Mouse (Mus musculus) CH12.LX (cell line): ENCODE measurements around the gene Tmem234. TPM values are rescaled to one million over a fixed set of nuclear protein-coding genes. Genes with fewer than 3 reads are reported as not detected.

Source experiments
- DNase-seq: peaks from one replicate; pipeline ENCODE4 v3.0.0-alpha.2; 2013; ENCODE audit errors: extremely low read depth
- H3K27ac ChIP-seq: 2 replicates; pipeline ENCODE4 v1.5.1; 2012; ENCODE audit warnings: low read depth, mild to moderate bottlenecking, control low read depth, moderate library complexity; ENCODE audit not compliant: insufficient read depth
- H3K27me3 ChIP-seq: replicated peaks from 2 replicates; pipeline ENCODE3; 2012; ENCODE audit warnings: inconsistent platforms
- H3K36me3 ChIP-seq, 2 experiments: replicated peaks in 1 of 2; 2 replicates each; pipeline versions ENCODE3 to v1.6.1; 2012; ENCODE audit warnings: inconsistent platforms in 1 of 2, low read length in 1 of 2, mild to moderate bottlenecking in 1 of 2, mixed read lengths in 1 of 2, moderate library complexity in 1 of 2; ENCODE audit not compliant: control insufficient read depth in 1 of 2, insufficient read depth in 1 of 2
- H3K4me1 ChIP-seq, 2 experiments: 2 replicates each; pipeline ENCODE4 v1.6.1; 2012; ENCODE audit warnings: inconsistent platforms in 1 of 2, moderate library complexity in 1 of 2; ENCODE audit not compliant: insufficient read depth in 2 of 2, control insufficient read depth in 1 of 2
- H3K4me2 ChIP-seq: 2 replicates; pipeline ENCODE4 v1.6.1; 2012; ENCODE audit warnings: low read depth, mild to moderate bottlenecking, control low read depth; ENCODE audit not compliant: poor library complexity, insufficient read depth, severe bottlenecking
- H3K4me3 ChIP-seq, 3 experiments: fragments of 150-350 bp in 1 of 3; sonication (generic) in 1 of 3; replicated peaks in 1 of 3; 2 replicates each; pipeline versions ENCODE3 to v1.5.1; 2011 to 2012; ENCODE audit warnings: low read depth in 2 of 3, low read length in 2 of 3, mild to moderate bottlenecking in 2 of 3, moderate library complexity in 2 of 3, control low read depth in 1 of 3, improper control_type of control experiment in 1 of 3, inconsistent platforms in 1 of 3, mixed read lengths in 1 of 3; ENCODE audit not compliant: poor library complexity in 1 of 3
- H3K79me2 ChIP-seq: replicated peaks from 2 replicates; pipeline ENCODE4 v1.6.1; 2012; ENCODE audit warnings: mild to moderate bottlenecking, moderate library complexity; ENCODE audit not compliant: control insufficient read depth, poor library complexity, insufficient read depth, severe bottlenecking; ENCODE audit errors: extremely low read depth
- H3K9ac ChIP-seq: 2 replicates; pipeline ENCODE4 v1.6.1; 2012; ENCODE audit warnings: low read depth, mild to moderate bottlenecking, control low read depth, moderate library complexity; ENCODE audit not compliant: insufficient read depth
- H3K9me3 ChIP-seq: replicated peaks from 2 replicates; pipeline ENCODE3; 2012; ENCODE audit warnings: low read length, inconsistent platforms, mixed read lengths
- CHD1 ChIP-seq: IDR thresholded peaks from 2 replicates; pipeline ENCODE4 v1.6.1; 2012; ENCODE audit warnings: low read depth, low read length, improper control_type of control experiment, inconsistent platforms
- E2F4 ChIP-seq: IDR thresholded peaks from 2 replicates; pipeline ENCODE4 v1.6.1; 2011; ENCODE audit warnings: low read depth, low read length, improper control_type of control experiment; ENCODE audit not compliant: insufficient replicate concordance
- ELF1 ChIP-seq: IDR thresholded peaks from 2 replicates; pipeline ENCODE4 v1.6.1; 2014; ENCODE audit warnings: low read depth, mild to moderate bottlenecking, inconsistent platforms, low read length, improper control_type of control experiment
- EP300 ChIP-seq: IDR thresholded peaks from 2 replicates; pipeline ENCODE4 v1.6.1; 2011; ENCODE audit warnings: low read length, improper control_type of control experiment
- ETS1 ChIP-seq: conservative IDR thresholded peaks from 2 replicates; pipeline ENCODE4 v1.6.1; 2012; ENCODE audit warnings: low read depth, mild to moderate bottlenecking, inconsistent platforms, low read length, improper control_type of control experiment, moderate library complexity
- HCFC1 ChIP-seq: IDR thresholded peaks from 2 replicates; pipeline ENCODE4 v1.6.1; 2012; ENCODE audit warnings: low read depth, mild to moderate bottlenecking, inconsistent platforms, low read length, improper control_type of control experiment
- JUN ChIP-seq: IDR thresholded peaks from 2 replicates; pipeline ENCODE4 v1.6.1; 2011; ENCODE audit warnings: low read depth, mild to moderate bottlenecking, low read length, improper control_type of control experiment, moderate library complexity; ENCODE audit not compliant: insufficient read depth
- KAT2A ChIP-seq: IDR thresholded peaks from 2 replicates; pipeline ENCODE4 v1.6.1; 2012; ENCODE audit warnings: low read length, improper control_type of control experiment, inconsistent platforms; ENCODE audit not compliant: insufficient replicate concordance
- MAFK ChIP-seq: IDR thresholded peaks from 2 replicates; pipeline ENCODE4 v1.6.1; 2011; ENCODE audit warnings: low read length, improper control_type of control experiment; ENCODE audit not compliant: insufficient replicate concordance
- MXI1 ChIP-seq: IDR thresholded peaks from 2 replicates; pipeline ENCODE4 v1.6.1; 2011; ENCODE audit warnings: mild to moderate bottlenecking, low read depth, low read length, improper control_type of control experiment
- NRF1 ChIP-seq: IDR thresholded peaks from 2 replicates; pipeline ENCODE4 v1.6.1; 2014; ENCODE audit warnings: low read depth, mild to moderate bottlenecking, inconsistent platforms, low read length, improper control_type of control experiment, moderate library complexity
- PAX5 ChIP-seq: IDR thresholded peaks from 2 replicates; pipeline ENCODE4 v1.6.1; 2012; ENCODE audit warnings: low read length, inconsistent platforms, mixed read lengths
- RCOR1 ChIP-seq: conservative IDR thresholded peaks from 2 replicates; pipeline ENCODE4 v1.6.1; 2012; ENCODE audit warnings: low read depth, mild to moderate bottlenecking, inconsistent platforms, low read length, improper control_type of control experiment
- SIN3A ChIP-seq: IDR thresholded peaks from 2 replicates; pipeline ENCODE4 v1.6.1; 2012; ENCODE audit warnings: low read length, improper control_type of control experiment, inconsistent platforms
- SMC3 ChIP-seq: IDR thresholded peaks from 2 replicates; pipeline ENCODE4 v1.6.1; 2011; ENCODE audit warnings: low read depth, low read length, improper control_type of control experiment
- TCF12 ChIP-seq: IDR thresholded peaks from 2 replicates; pipeline ENCODE4 v1.6.1; 2014; ENCODE audit warnings: low read depth, mild to moderate bottlenecking, inconsistent platforms, low read length, improper control_type of control experiment
- UBTF ChIP-seq: IDR thresholded peaks from 2 replicates; pipeline ENCODE4 v1.6.1; 2012; ENCODE audit warnings: low read depth, mild to moderate bottlenecking, inconsistent platforms, low read length, improper control_type of control experiment, moderate library complexity
- USF1 ChIP-seq: IDR thresholded peaks from 2 replicates; pipeline ENCODE4 v1.6.1; 2014; ENCODE audit warnings: low read depth, mild to moderate bottlenecking, inconsistent platforms, low read length, improper control_type of control experiment
- ZC3H11A ChIP-seq: IDR thresholded peaks from 2 replicates; pipeline ENCODE4 v1.6.1; 2012; ENCODE audit warnings: low read depth, mild to moderate bottlenecking, inconsistent platforms, low read length, improper control_type of control experiment
- ZKSCAN1 ChIP-seq: IDR thresholded peaks from 2 replicates; pipeline ENCODE4 v1.6.1; 2012; ENCODE audit warnings: low read depth, inconsistent platforms, low read length, improper control_type of control experiment, borderline replicate concordance
- dilution Hi-C: fragments of 300-500 bp; cut with MboI; formaldehyde crosslinking; loops from 2 replicates; pipeline ENCODE4 v1.14.3; 2020; ENCODE audit warnings: low sequenced_read_pairs; ENCODE audit not compliant: extremely low pct_unique_long_range_greater_than_20kb, extremely low pct_ligation_motif_present
- in situ Hi-C: fragments of 300-500 bp; cut with MboI; formaldehyde crosslinking; loops from 3 replicates; pipeline ENCODE4 v1.14.3; 2019; ENCODE audit warnings: low sequenced_read_pairs, low pct_ligation_motif_present, low pct_unique_long_range_greater_than_20kb, mixed read lengths
- polyA plus RNA-seq: library from polyadenylated mRNA; unstranded; fragments of >175 nt; gene quantifications from 2 replicates; pipeline ENCODE4 v1.2.1, GENCODE M21; 2012; ENCODE audit warnings: low read depth; ENCODE audit not compliant: insufficient read length
- total RNA-seq, 2 experiments: library from RNA; depleted of rRNA; stranded (reverse); fragments of 300-350 nt in 1 of 2; fragments of >200 nt in 1 of 2; gene quantifications; 2 replicates each; pipeline ENCODE4 v1.2.3; 2012 to 2014

Gene Tmem234
- total and polyA plus RNA-seq, 3 experiments = 97.6 to 113 (median 111) TPM

GRCm38 (mm10) chr4:129570028-129570427, 30.4 kb upstream of the Tmem234 start (continued):
- TF ChIP-seq ZC3H11A = no peak
- TF ChIP-seq ELF1 = peak; percentile 84
- peak; percentile 51; the same call in 1 of the 2 replicates for TF ChIP-seq MXI1
- peak; percentile 42 for TF ChIP-seq HCFC1
- TF ChIP-seq E2F4 = peak; percentile 30; the same call in 1 of the 2 replicates
- peak; percentile 6; the same call in 1 of the 2 replicates for TF ChIP-seq SMC3
- TF ChIP-seq NRF1 = 0 out of 2 replicates have a peak, but pooled peaks have one; percentile 27
- TF ChIP-seq PAX5 = no peak
- 0 out of 2 replicates have a peak, but pooled peaks have one; percentile 40 for TF ChIP-seq KAT2A
- TF ChIP-seq RCOR1 = 0 out of 2 replicates have a peak, but pooled peaks have one; percentile 21
- no peak for TF ChIP-seq ZKSCAN1
- no peak for TF ChIP-seq UBTF
- TF ChIP-seq USF1 = no peak
- peak; percentile 49; the same call in 1 of the 2 replicates for TF ChIP-seq MAFK
- peak; percentile 38; the same call in 1 of the 2 replicates for TF ChIP-seq CHD1
- no peak; the same call in 1 of the 2 replicates for TF ChIP-seq TCF12
- peak; percentile 40; the same call in 1 of the 2 replicates for TF ChIP-seq EP300
- TF ChIP-seq SIN3A = 0 out of 2 replicates have a peak, but pooled peaks have one; percentile 53
- TF ChIP-seq ETS1 = peak; percentile 94

GRCm38 (mm10) chr4:129571551-129572084, 28.9 kb upstream of the Tmem234 start:
- peaks cover 21 to 76% of the 10 kb centered on the region in 2 experiments for H3K4me1 ChIP-seq

More at GRCm38 (mm10) chr4:129571551-129572084, 28.9 kb upstream of the Tmem234 start:
- no peak overlapping the region for H3K4me3 ChIP-seq
- no peaks in the 10 kb centered on the region for H3K27me3 ChIP-seq
- dilution Hi-C loops = no loop called here
- H3K27ac ChIP-seq = no peak overlapping the region
- no peak overlapping the region for H3K9ac ChIP-seq
- H3K36me3 ChIP-seq = no peaks in the 10 kb centered on the region
- DNase-seq = no peak
- no peaks in the 10 kb centered on the region for H3K9me3 ChIP-seq
- in situ Hi-C loops = no loop called here
- H3K4me2 ChIP-seq = no peak overlapping the region
- H3K79me2 ChIP-seq = no peaks in the 10 kb centered on the region
- TF ChIP-seq ZKSCAN1 (peak; percentile 76), JUN (no peak)
